In genomic region chr4:62503374-62503970, GRCm38 (mm10) we compare ENCODE assay signal across 8 mouse cellular contexts. TPM values are rescaled to one million over a fixed set of nuclear protein-coding genes. Genes with fewer than 3 reads are reported as not detected.
A peak's percentile ranks its signal among the peaks of the same experiment; 100 is the strongest.
DNase-seq lines count a peak whose midpoint lies in the region; ATAC-seq and TF ChIP-seq lines count a peak whose summit lies in the region.

Gene Hdhd3 (minus strand): TSS chr4:62503467.

- H3K27ac ChIP-seq in spleen, adult 2 months (ENCODE audit: insufficient read depth, low read length), result peak within 1 kb of the TSS; percentile 39; the same call in 1 of the 2 replicates
- peak within 1 kb of the TSS; percentile 70 for H3K27ac ChIP-seq in limb, embryonic 15.5 days

- H3K36me3 ChIP-seq in spleen, adult 2 months (ENCODE audit: control insufficient read depth, insufficient read depth, low read length), result peaks cover 3% of the 10 kb centered on the region; the same call in 1 of the 2 replicates
- H3K36me3 ChIP-seq in limb, embryonic 15.5 days, result peaks cover 26% of the 10 kb centered on the region

- H3K4me3 ChIP-seq in spleen, adult 2 months (ENCODE audit: extremely low read depth, insufficient read depth, insufficient read length), result peak within 1 kb of the TSS; percentile 79
- H3K4me3 ChIP-seq in limb, embryonic 15.5 days, result peak within 1 kb of the TSS; percentile 56

- H3K4me1 ChIP-seq in spleen, adult 2 months (ENCODE audit: control insufficient read depth, insufficient read depth, insufficient read length), result no peaks in the 10 kb centered on the region
- peaks cover 7% of the 10 kb centered on the region for H3K4me1 ChIP-seq in limb, embryonic 15.5 days

- no peak for TF ChIP-seq CTCF in spleen, adult 2 months (IDR thresholded peaks at IDR 0.05; ENCODE audit: extremely low read depth, insufficient read depth, insufficient read length, insufficient replicate concordance)

- H3K9ac ChIP-seq in limb, embryonic 15.5 days, result peak within 1 kb of the TSS; percentile 42

- no peaks in the 10 kb centered on the region for H3K9me3 ChIP-seq in limb, embryonic 15.5 days

- DNase-seq in adrenal gland, adult 8-10 months, result no peak
- no peak for DNase-seq in adrenal gland, adult 18-20 months (ENCODE audit: low spot score in 2 of 2)
- no peak for DNase-seq in spleen, adult 2 months (ENCODE audit: low read depth in 1 of 2, low spot score in 2 of 2)
- DNase-seq in spleen, postnatal 36 days (ENCODE audit: low spot score in 2 of 2), result no peak
- no peak for DNase-seq in c-Kit-positive CD71-positive TER-119-positive erythroid progenitor cells, embryonic 14.5 days (ENCODE audit: low spot score)
- no peak for DNase-seq in cerebellum, adult 18-20 months
- no peak for DNase-seq in yolk sac, embryonic 10.5 days (ENCODE audit: low spot score)

- H3K27me3 ChIP-seq in spleen, adult 2 months (ENCODE audit: control insufficient read depth, insufficient read depth, low read length), result no peaks in the 10 kb centered on the region
- H3K27me3 ChIP-seq in limb, embryonic 15.5 days, result no peaks in the 10 kb centered on the region

- WGBS in spleen, adult 2 months, result 91% methylated on average over 3 of the region's 3 CpGs
- WGBS in limb, embryonic 15.5 days, result 71% methylated on average over 3 of the region's 3 CpGs

- no peak for TF ChIP-seq POLR2A in spleen, adult 2 months (IDR thresholded peaks at IDR 0.05; ENCODE audit: low read depth, low read length)

- peak within 1 kb of the TSS; percentile 57 for H3K4me2 ChIP-seq in limb, embryonic 15.5 days

- no peak for ATAC-seq in limb, embryonic 15.5 days (ENCODE audit: insufficient number of reproducible peaks, low FRiP score, low TSS enrichment, low read depth)

RNA-seq across cellular contexts. Expression of gene Hdhd3, which starts in this region (rescaled TPM):
- 10 to 100 TPM; 13.7 to 35.8 (median 23.6) TPM for total RNA-seq in adrenal gland, adult 8-10 months (2022)
- total RNA-seq in adrenal gland, adult 18-20 months (2021), result 10 to 100 TPM in 1 of 2 experiments, 1 to 10 TPM in 1; 9.8 to 21.4 TPM
- polyA plus RNA-seq in spleen, adult 2 months (2012; rRNA removed), result 1.9 and 2.3 TPM in 2 replicates
- polyA plus RNA-seq in limb, embryonic 15.5 days (2015; fragmentation: Nextera tagmentation; extraction: Ambion mirVana), result 13.9 and 14.7 TPM in 2 replicates
